Mouse (Mus musculus): ENCODE results near the gene Phc2. TPM values are rescaled to one million over a fixed set of nuclear protein-coding genes. Genes with fewer than 3 reads are reported as not detected.
A peak's percentile ranks its signal among the peaks of the same experiment; 100 is the strongest.

The Phc2 gene
- total and polyA plus RNA-seq, 2 experiments from 2014 or later, result 52.4 to 93.2 TPM

GRCm38 (mm10) chr4:128740878-128741277 lies 86.4 kb downstream of the Phc2 start:
- no peak for DNase-seq
- H3K27ac ChIP-seq (ENCODE audit: low read depth, low read length), result no peak overlapping the region
- H3K36me3 ChIP-seq (ENCODE audit: insufficient read depth), result peaks cover 26% of the 10 kb centered on the region
- ATAC-seq, result no peak
- H3K9ac ChIP-seq, result peak overlapping the region; percentile 22; the same call in 1 of the 2 replicates
- H3K27me3 ChIP-seq (ENCODE audit: insufficient read depth, low read length), result no peaks in the 10 kb centered on the region
- no peak overlapping the region for H3K4me2 ChIP-seq (ENCODE audit: low read depth)
- TF ChIP-seq CTCF (IDR thresholded peaks at IDR 0.05; ENCODE audit: low read depth), result no peak
- WGBS, result 47% methylated on average over 1 of the region's 1 CpGs
- H3K4me1 ChIP-seq (ENCODE audit: insufficient read depth), result peaks cover 18% of the 10 kb centered on the region
- H3K9me3 ChIP-seq (ENCODE audit: low read length), result no peaks in the 10 kb centered on the region
- H3K4me3 ChIP-seq (ENCODE audit: low read depth, low read length), result no peak overlapping the region

GRCm38 (mm10) chr4:128741906-128742305 lies 87.4 kb downstream of the Phc2 start:
- WGBS, result 48% methylated on average over 5 of the region's 5 CpGs
- DNase-seq, result no peak
- H3K4me2 ChIP-seq (ENCODE audit: low read depth), result no peak overlapping the region
- no peak overlapping the region for H3K27ac ChIP-seq (ENCODE audit: low read depth, low read length)
- no peaks in the 10 kb centered on the region for H3K27me3 ChIP-seq (ENCODE audit: insufficient read depth, low read length)
- peaks cover 36% of the 10 kb centered on the region for H3K36me3 ChIP-seq (ENCODE audit: insufficient read depth)
- no peak overlapping the region for H3K4me3 ChIP-seq (ENCODE audit: low read depth, low read length)
- no peaks in the 10 kb centered on the region for H3K9me3 ChIP-seq (ENCODE audit: low read length)
- H3K4me1 ChIP-seq (ENCODE audit: insufficient read depth), result peaks cover 8% of the 10 kb centered on the region
- H3K9ac ChIP-seq, result no peak overlapping the region
- TF ChIP-seq CTCF (IDR thresholded peaks at IDR 0.05; ENCODE audit: low read depth), result no peak
- no peak for ATAC-seq

GRCm38 (mm10) chr4:128742379-128742970 lies 88.0 kb downstream of the Phc2 start:
- no peak overlapping the region for H3K4me3 ChIP-seq (ENCODE audit: low read depth, low read length)
- WGBS, result 41% methylated on average over 10 of the region's 10 CpGs
- H3K4me1 ChIP-seq (ENCODE audit: insufficient read depth), result peaks cover 5% of the 10 kb centered on the region
- H3K36me3 ChIP-seq (ENCODE audit: insufficient read depth), result peaks cover 42% of the 10 kb centered on the region
- H3K27me3 ChIP-seq (ENCODE audit: insufficient read depth, low read length), result no peaks in the 10 kb centered on the region
- H3K9me3 ChIP-seq (ENCODE audit: low read length), result no peaks in the 10 kb centered on the region
- H3K4me2 ChIP-seq (ENCODE audit: low read depth), result no peak overlapping the region
- ATAC-seq, result peak; percentile 29; the same call in 1 of the 2 replicates
- no peak for DNase-seq
- TF ChIP-seq CTCF (IDR thresholded peaks at IDR 0.05; ENCODE audit: low read depth), result no peak
- H3K9ac ChIP-seq, result no peak overlapping the region
- 0 out of 2 replicates have a peak overlapping the region, but pooled peaks have one; percentile 15 for H3K27ac ChIP-seq (ENCODE audit: low read depth, low read length)

- Histone ChIP-seq H3K9me3 (ENCODE audit: low read length) (no peaks in the 10 kb centered on the region), H3K9ac (no peak overlapping the region), H3K27me3 (ENCODE audit: insufficient read depth, low read length) (no peaks in the 10 kb centered on the region), H3K27ac (ENCODE audit: low read depth, low read length) (no peak overlapping the region), H3K4me2 (ENCODE audit: low read depth) (no peak overlapping the region), H3K36me3 (ENCODE audit: insufficient read depth) (peaks cover 48% of the 10 kb centered on the region), H3K4me1 (ENCODE audit: insufficient read depth) (no peaks in the 10 kb centered on the region; the same call in 1 of the 2 replicates), H3K4me3 (ENCODE audit: low read depth, low read length) (no peak overlapping the region)
- ATAC-seq, result no peak
- TF ChIP-seq CTCF (IDR thresholded peaks at IDR 0.05; ENCODE audit: low read depth), result no peak
- no peak for DNase-seq
- 50% methylated on average over 12 of the region's 12 CpGs for WGBS
These were observed 88.6 kb downstream of the Phc2 start for GRCm38 (mm10) chr4:128743031-128743626.

- ATAC-seq (no peak), DNase-seq (no peak)
- H3K4me2 ChIP-seq (ENCODE audit: low read depth), result no peak overlapping the region
- H3K27me3 ChIP-seq (ENCODE audit: insufficient read depth, low read length), result no peaks in the 10 kb centered on the region
- no peak overlapping the region for H3K4me3 ChIP-seq (ENCODE audit: low read depth, low read length)
- no peak overlapping the region for H3K9ac ChIP-seq
- H3K4me1 ChIP-seq (ENCODE audit: insufficient read depth), result no peaks in the 10 kb centered on the region
- H3K9me3 ChIP-seq (ENCODE audit: low read length), result no peaks in the 10 kb centered on the region
- no peak overlapping the region for H3K27ac ChIP-seq (ENCODE audit: low read depth, low read length)
- TF ChIP-seq CTCF (IDR thresholded peaks at IDR 0.05; ENCODE audit: low read depth), result no peak
- peaks cover 69% of the 10 kb centered on the region for H3K36me3 ChIP-seq (ENCODE audit: insufficient read depth)
- 89% methylated on average over 8 of the region's 8 CpGs for WGBS
These were observed 90.7 kb downstream of the Phc2 start for GRCm38 (mm10) chr4:128745160-128745559.

- ATAC-seq (peak; percentile 45; the same call in 1 of the 2 replicates), DNase-seq (no peak)
- Histone ChIP-seq H3K9ac (no peak overlapping the region), H3K4me2 (ENCODE audit: low read depth) (no peak overlapping the region), H3K4me3 (ENCODE audit: low read depth, low read length) (no peak overlapping the region), H3K36me3 (ENCODE audit: insufficient read depth) (peaks cover 95% of the 10 kb centered on the region), H3K27ac (ENCODE audit: low read depth, low read length) (no peak overlapping the region), H3K27me3 (ENCODE audit: insufficient read depth, low read length) (no peaks in the 10 kb centered on the region), H3K9me3 (ENCODE audit: low read length) (no peaks in the 10 kb centered on the region), H3K4me1 (ENCODE audit: insufficient read depth) (no peaks in the 10 kb centered on the region)
- WGBS, result 67% methylated on average over 22 of the region's 22 CpGs
- no peak for TF ChIP-seq CTCF (IDR thresholded peaks at IDR 0.05; ENCODE audit: low read depth)
These were observed 93.2 kb downstream of the Phc2 start for GRCm38 (mm10) chr4:128747614-128748270.

GRCm38 (mm10) chr4:128748309-128748708 lies 93.8 kb downstream of the Phc2 start:
- no peak for TF ChIP-seq CTCF (IDR thresholded peaks at IDR 0.05; ENCODE audit: low read depth)
- H3K4me2 ChIP-seq (ENCODE audit: low read depth), result no peak overlapping the region
- no peak overlapping the region for H3K9ac ChIP-seq
- peaks cover 99% of the 10 kb centered on the region for H3K36me3 ChIP-seq (ENCODE audit: insufficient read depth)
- WGBS, result 91% methylated on average over 7 of the region's 7 CpGs
- ATAC-seq (no peak), DNase-seq (no peak)
- no peaks in the 10 kb centered on the region for H3K9me3 ChIP-seq (ENCODE audit: low read length)
- no peaks in the 10 kb centered on the region for H3K4me1 ChIP-seq (ENCODE audit: insufficient read depth)
- H3K27ac ChIP-seq (ENCODE audit: low read depth, low read length), result no peak overlapping the region
- no peaks in the 10 kb centered on the region for H3K27me3 ChIP-seq (ENCODE audit: insufficient read depth, low read length)
- no peak overlapping the region for H3K4me3 ChIP-seq (ENCODE audit: low read depth, low read length)

Measured in forebrain, postnatal 0 days (tissue).